Mouse (Mus musculus): ENCODE measurements around the gene Abr. TPM values are rescaled to one million over a fixed set of nuclear protein-coding genes. Genes with fewer than 3 reads are reported as not detected.

Gene Abr
- total RNA-seq, 1 experiment from 2014 or later: 44.2 TPM

GRCm38 (mm10) chr11:76623206-76623961 is 1.3 kb upstream of the Abr start:
- peak; percentile 81 for DNase-seq

DNA sequence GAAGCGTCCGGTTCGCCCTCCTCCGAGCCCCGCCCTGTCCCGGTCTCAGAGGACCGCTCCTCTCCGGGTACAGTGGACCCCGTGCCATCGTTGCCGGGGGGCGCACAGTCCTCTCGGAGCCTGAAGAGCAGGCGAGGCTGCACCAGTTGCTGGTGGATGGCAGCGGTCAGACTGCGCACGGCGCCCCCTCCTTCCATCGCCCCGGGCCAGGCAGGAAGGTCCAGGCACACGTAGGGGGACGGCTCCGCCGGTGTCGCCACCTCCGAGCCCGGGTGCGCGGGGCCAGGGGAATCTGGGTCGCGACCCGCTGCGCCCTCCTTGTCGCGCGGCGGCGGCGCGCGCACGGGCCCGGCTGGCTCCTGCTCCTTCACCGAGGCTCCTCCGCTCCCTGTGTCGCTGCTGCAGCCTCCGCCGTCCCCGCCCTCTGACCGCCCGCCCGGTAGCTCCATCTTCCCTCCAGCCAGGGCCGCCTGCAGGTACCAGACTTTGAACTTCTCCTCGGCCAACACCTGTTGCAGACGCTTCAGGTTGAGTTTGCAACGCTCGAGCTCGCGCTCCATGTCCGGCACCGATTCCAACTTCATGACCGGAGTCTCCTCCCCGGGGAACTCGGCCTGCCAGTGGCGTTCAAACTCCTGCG is 572 bp upstream of the Abr start:
- DNase-seq: peak; percentile 47

GRCm38 (mm10) chr11:76618134-76618533 is 4.0 kb downstream of the Abr start:
- DNase-seq: no peak

DNA sequence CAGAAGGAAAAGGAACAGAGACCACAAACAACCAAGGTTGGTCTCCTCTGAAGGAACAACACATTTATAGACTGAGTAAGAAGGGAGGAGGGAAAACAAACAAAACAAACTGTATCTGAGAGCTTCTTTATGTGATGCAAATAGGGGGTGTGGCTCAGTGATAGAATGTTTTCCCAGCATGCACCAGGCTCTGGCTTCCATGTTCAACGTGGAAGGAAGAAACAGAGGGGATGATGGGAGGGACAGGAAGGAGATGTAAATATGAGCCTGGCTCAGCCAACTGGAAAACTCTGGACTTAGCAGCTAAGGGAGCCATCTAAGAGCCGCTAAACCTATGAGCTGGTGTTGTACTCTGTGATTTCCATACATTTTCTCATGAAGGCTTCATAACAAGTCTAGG is 7.9 kb downstream of the Abr start:
- DNase-seq: no peak

DNA sequence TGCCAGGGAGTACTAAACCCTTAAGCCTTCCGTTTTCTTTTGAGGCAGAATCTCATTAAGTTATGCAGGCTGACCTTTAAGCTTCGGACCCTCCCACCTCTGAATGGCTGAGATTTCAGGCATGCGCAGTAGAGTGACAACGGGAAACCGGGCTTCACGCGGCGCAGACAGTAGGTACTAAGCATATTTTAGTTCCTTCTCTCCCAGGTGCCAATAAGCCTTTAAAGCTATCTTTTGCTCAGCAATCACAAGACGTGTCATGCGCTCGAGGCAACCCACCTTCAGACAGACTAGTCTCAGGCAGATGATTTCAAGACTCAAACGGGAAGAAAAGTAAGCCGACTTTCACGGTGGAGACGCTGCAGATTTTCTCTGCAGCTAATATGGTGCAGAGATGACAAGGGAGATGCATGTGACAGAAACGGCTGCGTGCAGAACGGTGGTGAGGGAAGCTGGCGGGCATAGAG is 9.4 kb downstream of the Abr start:
- peak; percentile 84 for DNase-seq

- DNase-seq: no peak
These were observed 11.2 kb downstream of the Abr start for GRCm38 (mm10) chr11:76610948-76611347.

DNA sequence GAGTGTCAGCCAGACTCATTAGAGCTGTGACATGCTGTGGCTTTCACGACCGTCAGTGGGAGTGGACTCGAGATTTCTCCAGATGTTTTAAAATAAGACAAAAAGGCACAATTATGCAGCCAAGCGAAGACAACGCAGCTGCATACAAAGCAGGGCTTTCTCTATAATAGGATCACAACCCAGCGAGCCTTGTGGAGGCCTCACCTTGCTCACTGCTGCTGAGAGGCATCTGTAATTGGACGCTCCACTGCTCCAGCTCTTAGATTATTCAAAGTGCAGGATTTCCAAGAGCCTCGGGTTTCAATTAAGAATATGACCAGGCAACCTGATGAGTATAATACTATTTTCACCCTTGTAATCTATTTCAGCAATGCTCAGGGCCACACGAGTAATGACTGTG is 15.6 kb downstream of the Abr start:
- DNase-seq: no peak

DNA sequence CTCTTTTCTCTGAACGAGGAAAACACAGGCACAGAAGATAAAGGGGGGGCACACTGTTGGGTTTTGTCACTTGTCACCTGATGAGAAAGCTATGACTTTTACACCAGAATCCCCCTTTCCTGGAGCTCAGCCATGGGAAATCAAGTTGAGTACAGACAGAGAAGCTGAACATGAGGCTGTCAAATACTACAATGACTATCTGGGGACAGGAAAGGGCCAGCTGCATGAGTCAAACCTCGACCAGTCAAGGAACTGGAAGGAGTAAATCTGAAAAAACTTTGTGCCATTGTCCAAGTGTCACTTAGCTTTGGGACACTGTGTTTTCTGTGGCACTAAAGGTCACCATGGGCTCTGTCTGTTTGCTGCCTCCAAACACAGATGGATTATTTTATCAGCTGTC is 22.9 kb downstream of the Abr start:
- DNase-seq: no peak

- no peak for DNase-seq
These were observed 23.4 kb downstream of the Abr start for GRCm38 (mm10) chr11:76598757-76599156.

GRCm38 (mm10) chr11:76593620-76594326 is 28.3 kb downstream of the Abr start:
- DNase-seq: no peak

- no peak for DNase-seq
These were observed 32.4 kb downstream of the Abr start for GRCm38 (mm10) chr11:76589746-76590145.

DNA sequence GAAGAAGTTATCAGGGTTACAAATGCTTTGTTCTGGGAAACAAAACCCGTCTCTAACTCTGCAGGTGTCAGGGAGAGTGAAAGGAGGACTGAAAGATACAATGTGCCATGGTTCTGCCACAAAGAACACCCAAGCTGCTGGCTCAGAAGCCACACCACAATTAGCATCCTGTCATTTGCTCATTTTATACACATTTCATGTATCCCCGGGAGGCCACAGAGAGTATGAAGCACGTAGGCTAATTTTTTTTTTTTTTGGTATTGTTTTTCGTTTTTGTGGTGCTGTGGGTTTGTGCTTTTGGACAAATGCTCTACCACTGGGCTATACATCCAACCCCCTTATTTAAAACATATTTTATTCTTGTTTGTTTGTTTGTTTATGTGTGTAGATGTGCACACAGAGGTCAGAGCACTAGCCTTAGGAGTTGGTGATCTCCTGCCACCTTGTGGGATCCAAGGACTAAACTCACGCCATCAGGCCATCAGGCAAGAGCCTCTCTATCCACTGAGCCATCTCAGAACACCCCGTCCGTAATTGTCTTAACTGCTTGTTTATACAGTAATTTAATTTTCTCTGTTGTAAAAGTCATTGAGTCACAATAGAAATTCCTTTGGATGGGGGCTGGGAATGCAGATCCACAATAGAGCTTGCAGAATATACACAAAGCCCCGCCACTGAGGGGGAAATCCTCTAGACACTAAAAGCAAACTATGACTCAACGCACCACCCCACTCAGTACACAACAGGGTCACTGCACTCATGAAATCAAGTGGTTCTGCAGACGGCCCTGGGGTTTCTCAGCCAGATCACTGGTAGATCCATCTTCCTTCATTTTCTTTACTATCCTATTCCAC is 33.3 kb downstream of the Abr start:
- no peak for DNase-seq

- no peak for DNase-seq
These were observed 34.1 kb downstream of the Abr start for GRCm38 (mm10) chr11:76588032-76588431.

GRCm38 (mm10) chr11:76587333-76587732 is 34.8 kb downstream of the Abr start:
- no peak for DNase-seq

- no peak for DNase-seq
These were observed 36.0 kb downstream of the Abr start for GRCm38 (mm10) chr11:76586119-76586518.

GRCm38 (mm10) chr11:76577588-76578257 is 44.4 kb downstream of the Abr start:
- peak; percentile 94 for DNase-seq

DNA sequence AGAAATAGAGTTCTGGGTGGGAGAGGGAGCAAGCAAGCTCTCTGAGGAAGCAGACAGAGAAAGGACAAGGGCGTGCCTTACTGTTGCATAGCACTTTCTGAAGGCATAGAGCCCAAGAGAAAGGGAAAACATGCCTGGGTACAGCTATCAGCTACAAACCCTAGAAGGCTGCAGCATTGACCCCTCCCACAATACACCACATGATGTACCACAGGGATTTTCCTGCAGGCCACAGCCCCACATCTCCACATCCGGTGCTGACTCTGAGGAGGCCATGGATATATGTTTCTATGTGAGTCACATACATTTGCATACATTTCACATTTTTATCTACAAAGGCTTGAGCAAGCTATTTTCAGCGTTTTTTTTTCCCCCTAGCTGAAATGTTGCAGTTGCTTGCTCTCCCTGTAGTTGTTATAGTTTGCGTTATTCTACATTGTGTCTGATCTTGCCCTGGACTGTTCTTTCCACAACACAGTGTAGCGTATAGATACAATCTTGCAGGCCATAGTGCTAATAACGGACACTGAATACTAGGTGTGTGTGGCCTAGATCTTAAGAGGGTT is 49.2 kb downstream of the Abr start:
- no peak for DNase-seq

DNA sequence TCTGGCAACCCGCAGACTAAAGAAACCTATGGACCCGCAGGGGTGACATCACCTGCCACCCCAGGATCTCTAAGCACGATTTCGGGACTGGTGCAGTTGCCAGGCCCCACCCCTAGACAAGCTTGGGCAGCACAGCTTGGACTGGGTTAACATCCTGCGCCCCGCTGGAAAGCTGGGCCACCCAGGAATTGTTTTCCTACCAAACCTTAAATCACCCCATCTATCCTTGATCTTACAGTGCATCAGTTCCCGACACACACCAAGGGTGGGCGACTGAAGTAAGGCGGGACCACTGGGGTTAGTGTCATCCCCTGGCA is 50.5 kb downstream of the Abr start:
- DNase-seq: no peak

- peak; percentile 58 for DNase-seq
These were observed 51.1 kb downstream of the Abr start for GRCm38 (mm10) chr11:76570741-76571612.

DNA sequence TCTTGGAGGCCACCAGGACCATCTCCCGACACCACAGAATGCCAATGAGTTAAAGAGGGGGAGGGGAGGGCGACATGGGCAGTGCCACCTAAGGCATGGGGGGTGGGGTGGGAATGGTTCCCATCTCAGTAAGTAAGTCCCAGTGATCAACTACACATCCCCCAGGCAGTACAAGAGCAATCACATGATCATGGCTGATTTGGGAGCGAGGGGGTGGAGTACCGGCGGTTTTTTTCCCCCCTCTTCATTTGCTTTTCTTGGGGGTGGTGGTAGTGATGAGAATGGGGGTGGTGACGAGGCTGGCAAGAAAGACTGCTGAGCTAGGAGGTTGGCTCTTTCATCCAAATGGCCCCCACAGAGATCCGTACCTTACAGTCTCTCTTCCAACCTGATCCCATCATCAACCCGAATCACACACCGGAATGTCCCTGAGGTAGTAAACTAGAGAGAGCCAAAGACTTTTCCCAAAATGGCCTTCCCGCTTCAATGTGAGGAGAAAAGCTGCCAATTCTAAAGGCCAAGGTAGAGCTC is 51.8 kb downstream of the Abr start:
- DNase-seq: no peak

Data from adrenal gland, postnatal 14 days (tissue).